20 mouse cellular contexts compared by ENCODE assay signal in the genomic region with DNA sequence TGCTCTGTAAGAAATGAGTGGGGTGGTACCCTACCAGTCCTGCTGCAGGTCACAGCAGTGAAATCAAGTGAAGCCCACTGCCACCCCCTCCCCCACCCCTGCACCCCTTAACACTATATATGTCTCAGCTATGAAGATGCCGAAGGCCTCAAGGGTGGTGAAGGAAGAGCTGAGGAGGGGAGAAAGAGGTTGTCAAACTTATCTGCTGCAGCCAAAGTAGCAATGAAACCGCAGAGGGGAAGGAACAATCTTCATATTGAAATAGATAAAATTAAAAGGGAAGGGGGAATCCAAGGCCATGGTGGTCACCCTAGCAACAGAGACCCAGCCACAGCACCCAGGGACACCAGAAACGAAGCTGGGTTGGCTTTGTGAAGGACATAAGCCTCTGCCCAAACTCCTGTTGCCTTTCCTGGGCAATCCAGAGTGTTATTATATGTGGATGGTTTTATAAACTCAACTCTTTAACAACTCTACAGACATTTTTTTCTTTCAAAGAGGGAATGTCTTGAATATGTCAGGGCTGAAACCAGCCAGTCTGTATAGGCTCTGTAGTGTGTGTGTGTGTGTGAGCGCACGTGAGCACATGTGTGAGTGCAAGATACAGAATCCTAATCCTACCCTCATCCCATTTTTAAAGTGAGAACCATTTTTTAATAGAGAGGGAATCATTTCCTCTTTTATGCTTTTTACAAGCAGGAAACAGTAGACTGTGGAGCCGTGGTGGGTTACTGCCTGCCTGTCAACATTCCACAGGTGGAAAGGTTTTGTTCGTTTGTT.
DNase-seq lines count a peak whose midpoint lies in the region; ATAC-seq and TF ChIP-seq lines count a peak whose summit lies in the region.
"Had no signal": no experiment of that assay in that cellular context is flagged by ENCODE, and none has a peak within 500 bp of the region (broad histone marks: within the 10 kb centered on the region; RNA-seq: fewer than 3 reads in every experiment).

No protein-coding gene starts in this region.

- H3K27ac ChIP-seq in CH12.LX (ENCODE audit: insufficient read depth, low read depth) = peak overlapping the region; percentile 54
- peak overlapping the region; percentile 68; the same call in 1 of the 2 replicates for H3K27ac ChIP-seq in bone marrow, adult 2 months (ENCODE audit: control insufficient read depth, insufficient read depth, low read depth, low read length, poor library complexity)
- peak overlapping the region; percentile 89 for H3K27ac ChIP-seq in liver, embryonic 16.5 days (ENCODE audit: low read length)
- H3K27ac ChIP-seq in stomach, postnatal 0 days (replicated peaks) = no peak overlapping the region
- no peak overlapping the region for H3K27ac ChIP-seq in hindbrain, embryonic 16.5 days (ENCODE audit: low read depth, low read length)
- H3K27ac ChIP-seq: embryonic facial prominence, embryonic 10.5 days; hindbrain, embryonic 15.5 days; limb, embryonic 15.5 days; midbrain, embryonic 13.5 days; neural tube, embryonic 15.5 days had no signal

- H3K4me3 ChIP-seq in CH12.LX (replicated peaks in 1 of 3; ENCODE audit: low read depth in 2 of 3, low read length in 2 of 3, poor library complexity in 1 of 3) = no peak overlapping the region
- H3K4me3 ChIP-seq in bone marrow, adult 2 months (replicated peaks; ENCODE audit: control insufficient read depth, low read depth, low read length) = no peak overlapping the region
- no peak overlapping the region for H3K4me3 ChIP-seq in liver, embryonic 16.5 days (ENCODE audit: low read depth, low read length)
- H3K4me3 ChIP-seq in stomach, postnatal 0 days (ENCODE audit: low read depth, low read length) = no peak overlapping the region
- no peak overlapping the region for H3K4me3 ChIP-seq in hindbrain, embryonic 16.5 days (ENCODE audit: low read length)
- H3K4me3 ChIP-seq: embryonic facial prominence, embryonic 10.5 days; forebrain, embryonic 15.5 days; hindbrain, embryonic 15.5 days; limb, embryonic 15.5 days; midbrain, embryonic 13.5 days; neural tube, embryonic 15.5 days had no signal

- H3K9ac ChIP-seq in CH12.LX (ENCODE audit: insufficient read depth, low read depth) = 0 out of 2 replicates have a peak overlapping the region, but pooled peaks have one; percentile 20
- peak overlapping the region; percentile 14 for H3K9ac ChIP-seq in liver, embryonic 16.5 days (ENCODE audit: low read depth, low read length)
- H3K9ac ChIP-seq in stomach, postnatal 0 days (ENCODE audit: low read length) = no peak overlapping the region
- H3K9ac ChIP-seq in hindbrain, embryonic 16.5 days (ENCODE audit: low read depth, low read length) = no peak overlapping the region
- H3K9ac ChIP-seq: forebrain, embryonic 15.5 days; hindbrain, embryonic 15.5 days; limb, embryonic 15.5 days; midbrain, embryonic 13.5 days; neural tube, embryonic 15.5 days had no signal

- TF ChIP-seq EP300 in CH12.LX (IDR thresholded peaks at IDR 0.05; ENCODE audit: low read length) = 0 out of 2 replicates have a peak, but pooled peaks have one; percentile 18
- TF ChIP-seq EP300 in stomach, postnatal 0 days (optimal IDR thresholded peaks at IDR 0.05) = no peak

- dilution Hi-C loops in CH12.LX (cut with MboI; ENCODE audit: extremely low pct_ligation_motif_present, extremely low pct_unique_long_range_greater_than_20kb, low sequenced_read_pairs) = no loop called here

- TF ChIP-seq RAD21 in CH12.LX (IDR thresholded peaks at IDR 0.05; ENCODE audit: low read depth, low read length) = no peak

- no peaks in the 10 kb centered on the region for H3K27me3 ChIP-seq in CH12.LX (replicated peaks)
- H3K27me3 ChIP-seq in liver, embryonic 16.5 days (ENCODE audit: control insufficient read depth, insufficient read depth, low read depth, low read length) = no peaks in the 10 kb centered on the region
- no peaks in the 10 kb centered on the region for H3K27me3 ChIP-seq in stomach, postnatal 0 days (ENCODE audit: control insufficient read depth, insufficient read depth, low read length)
- H3K27me3 ChIP-seq in hindbrain, embryonic 16.5 days (replicated peaks; ENCODE audit: control insufficient read depth, insufficient read depth, low read length) = no peaks in the 10 kb centered on the region
- H3K27me3 ChIP-seq: forebrain, embryonic 15.5 days; hindbrain, embryonic 15.5 days; limb, embryonic 15.5 days; midbrain, embryonic 13.5 days; neural tube, embryonic 15.5 days had no signal

- H3K9me3 ChIP-seq in CH12.LX (replicated peaks; ENCODE audit: low read length) = no peaks in the 10 kb centered on the region
- H3K9me3 ChIP-seq in liver, embryonic 16.5 days (replicated peaks; ENCODE audit: control insufficient read depth, low read length) = no peaks in the 10 kb centered on the region
- H3K9me3 ChIP-seq in stomach, postnatal 0 days (ENCODE audit: control insufficient read depth, low read length) = no peaks in the 10 kb centered on the region
- no peaks in the 10 kb centered on the region for H3K9me3 ChIP-seq in hindbrain, embryonic 16.5 days (ENCODE audit: control insufficient read depth, low read length)
- H3K9me3 ChIP-seq: embryonic facial prominence, embryonic 10.5 days; forebrain, embryonic 15.5 days; hindbrain, embryonic 15.5 days; limb, embryonic 15.5 days; midbrain, embryonic 13.5 days; neural tube, embryonic 15.5 days had no signal

- no peak for TF ChIP-seq CTCF in CH12.LX (conservative IDR thresholded peaks at IDR 0.05 in 1 of 2, IDR thresholded peaks at IDR 0.05 in 1 of 2; ENCODE audit: low read depth in 2 of 2, low read length in 2 of 2)
- TF ChIP-seq CTCF in bone marrow, adult 2 months (IDR thresholded peaks at IDR 0.05; ENCODE audit: control insufficient read depth, insufficient read depth, low read length) = no peak
- no peak for TF ChIP-seq CTCF in stomach, postnatal 0 days (IDR thresholded peaks at IDR 0.05; ENCODE audit: low read depth)

- H3K36me3 ChIP-seq in CH12.LX (replicated peaks in 1 of 2; ENCODE audit: control insufficient read depth in 1 of 2, insufficient read depth in 1 of 2, low read length in 1 of 2) = peaks cover 30% of the 10 kb centered on the region in 2 experiments
- no peaks in the 10 kb centered on the region for H3K36me3 ChIP-seq in liver, embryonic 16.5 days (ENCODE audit: control insufficient read depth, insufficient read depth)
- no peaks in the 10 kb centered on the region for H3K36me3 ChIP-seq in stomach, postnatal 0 days (ENCODE audit: control insufficient read depth, insufficient read depth, low read length)
- no peaks in the 10 kb centered on the region for H3K36me3 ChIP-seq in hindbrain, embryonic 16.5 days (ENCODE audit: control insufficient read depth, insufficient read depth, low read length)
- H3K36me3 ChIP-seq: embryonic facial prominence, embryonic 10.5 days; forebrain, embryonic 15.5 days; hindbrain, embryonic 15.5 days; limb, embryonic 15.5 days; midbrain, embryonic 13.5 days; neural tube, embryonic 15.5 days had no signal

- 40% methylated on average over 7 of the region's 7 CpGs for WGBS in bone marrow, adult 2 months
- 21% methylated on average over 7 of the region's 7 CpGs for WGBS in liver, embryonic 16.5 days (ENCODE audit: insufficient replicate concordance)
- WGBS in stomach, postnatal 0 days = 76% methylated on average over 7 of the region's 7 CpGs
- WGBS in hindbrain, embryonic 16.5 days = 86% methylated on average over 7 of the region's 7 CpGs

- H3K4me1 ChIP-seq in CH12.LX (ENCODE audit: control insufficient read depth in 1 of 2, insufficient read depth in 2 of 2) = peaks cover 33 to 75% of the 10 kb centered on the region in 2 experiments
- peaks cover 1% of the 10 kb centered on the region; the same call in 1 of the 2 replicates for H3K4me1 ChIP-seq in bone marrow, adult 2 months (ENCODE audit: control insufficient read depth, insufficient read depth, low read length)
- peaks cover 35% of the 10 kb centered on the region for H3K4me1 ChIP-seq in liver, embryonic 16.5 days (ENCODE audit: control insufficient read depth, low read depth, low read length)
- no peaks in the 10 kb centered on the region for H3K4me1 ChIP-seq in stomach, postnatal 0 days (replicated peaks; ENCODE audit: control insufficient read depth, insufficient read depth)
- no peaks in the 10 kb centered on the region for H3K4me1 ChIP-seq in hindbrain, embryonic 16.5 days (ENCODE audit: control insufficient read depth, insufficient read depth, low read depth, low read length)

- ATAC-seq in liver, embryonic 16.5 days (ENCODE audit: low read depth) = peak; percentile 52
- no peak for ATAC-seq in stomach, postnatal 0 days (ENCODE audit: low FRiP score, low TSS enrichment)
- ATAC-seq in hindbrain, embryonic 16.5 days = no peak
- ATAC-seq: midbrain, embryonic 13.5 days had no signal

- in situ Hi-C loops in CH12.LX (cut with MboI; ENCODE audit: low pct_ligation_motif_present, low pct_unique_long_range_greater_than_20kb, low sequenced_read_pairs) = no loop called here

- peak; percentile 61 for DNase-seq in CH12.LX (ENCODE audit: extremely low read depth)
- peak; percentile 20 for DNase-seq in induced T-regulatory cell, adult 2 months (ENCODE audit: low read depth)
- no peak for DNase-seq in stomach, postnatal 0 days (ENCODE audit: low spot score)
- no peak for DNase-seq in adrenal gland, postnatal 14 days
- no peak for DNase-seq in kidney, adult 11 months
- DNase-seq: cerebellum, postnatal 36 days; kidney, adult 8-10 months; kidney, postnatal 25 days; lung, postnatal 14 days; retina, postnatal 1 day; right cerebral cortex, postnatal 4 days had no signal

- peaks cover 21% of the 10 kb centered on the region for H3K79me2 ChIP-seq in CH12.LX (replicated peaks; ENCODE audit: control insufficient read depth, extremely low read depth, insufficient read depth, poor library complexity, severe bottlenecking)

- TF ChIP-seq POLR2A in CH12.LX (IDR thresholded peaks at IDR 0.05; ENCODE audit: low read depth, low read length) = peak; percentile 6; the same call in 1 of the 2 replicates
- TF ChIP-seq POLR2A in bone marrow, adult 2 months (IDR thresholded peaks at IDR 0.05; ENCODE audit: borderline replicate concordance, control insufficient read depth, low read depth, low read length) = no peak

- peak overlapping the region; percentile 69 for H3K4me2 ChIP-seq in CH12.LX (ENCODE audit: insufficient read depth, low read depth, poor library complexity, severe bottlenecking)
- H3K4me2 ChIP-seq in liver, embryonic 16.5 days (ENCODE audit: low read depth, low read length) = peak overlapping the region; percentile 24
- H3K4me2 ChIP-seq in stomach, postnatal 0 days (replicated peaks; ENCODE audit: low read depth) = no peak overlapping the region
- no peak overlapping the region for H3K4me2 ChIP-seq in hindbrain, embryonic 16.5 days (ENCODE audit: low read length)
- H3K4me2 ChIP-seq: forebrain, embryonic 15.5 days; hindbrain, embryonic 15.5 days; limb, embryonic 15.5 days; midbrain, embryonic 13.5 days; neural tube, embryonic 15.5 days had no signal

TF ChIP-seq in CH12.LX, 34 proteins besides CTCF, POLR2A, EP300 and RAD21 (continues in another document):
- TF ChIP-seq USF2 (conservative IDR thresholded peaks at IDR 0.05; ENCODE audit: low read depth, low read length) (0 out of 2 replicates have a peak, but pooled peaks have one; percentile 7), SIN3A (IDR thresholded peaks at IDR 0.05; ENCODE audit: low read length) (no peak; the same call in 1 of the 2 replicates), ELF1 (IDR thresholded peaks at IDR 0.05; ENCODE audit: low read depth, low read length) (no peak), MYC (IDR thresholded peaks at IDR 0.05; ENCODE audit: low read depth, low read length) (no peak), ZNF384 (IDR thresholded peaks at IDR 0.05; ENCODE audit: low read depth, low read length) (no peak)

Comparison
In these comparisons a context has a peak if more than half of its experiments do, and no peak if none do; other contexts are left out.
1. DNase-seq: peak in CH12.LX (single experiment) and induced T-regulatory cell, adult 2 months (single experiment); none in stomach, postnatal 0 days (single experiment), adrenal gland, postnatal 14 days (single experiment) and kidney, adult 11 months (single experiment).
2. H3K27ac ChIP-seq: peak in CH12.LX (single experiment), bone marrow, adult 2 months (single experiment) and liver, embryonic 16.5 days (single experiment); none in stomach, postnatal 0 days (single experiment) and hindbrain, embryonic 16.5 days (single experiment).
3. H3K4me2 ChIP-seq: peak in CH12.LX (single experiment) and liver, embryonic 16.5 days (single experiment); none in stomach, postnatal 0 days (single experiment) and hindbrain, embryonic 16.5 days (single experiment).
4. H3K9ac ChIP-seq: peak in CH12.LX (single experiment) and liver, embryonic 16.5 days (single experiment); none in stomach, postnatal 0 days (single experiment) and hindbrain, embryonic 16.5 days (single experiment).